Mouse (Mus musculus) spleen, adult 2 months (tissue): ENCODE data around the gene Minpp1.

Source experiments
- CTCF ChIP-seq: fragments of 200-500 bp; IDR thresholded peaks from 2 replicates; pipeline ENCODE4 v1.5.1; 2011; ENCODE audit warnings: mild to moderate bottlenecking, inconsistent platforms; ENCODE audit not compliant: insufficient read depth, insufficient read length, insufficient replicate concordance; ENCODE audit errors: extremely low read depth
- POLR2A ChIP-seq: fragments of 200-500 bp; IDR thresholded peaks from 2 replicates; pipeline ENCODE4 v1.6.1; 2011; ENCODE audit warnings: low read depth, low read length, inconsistent platforms

DNA sequence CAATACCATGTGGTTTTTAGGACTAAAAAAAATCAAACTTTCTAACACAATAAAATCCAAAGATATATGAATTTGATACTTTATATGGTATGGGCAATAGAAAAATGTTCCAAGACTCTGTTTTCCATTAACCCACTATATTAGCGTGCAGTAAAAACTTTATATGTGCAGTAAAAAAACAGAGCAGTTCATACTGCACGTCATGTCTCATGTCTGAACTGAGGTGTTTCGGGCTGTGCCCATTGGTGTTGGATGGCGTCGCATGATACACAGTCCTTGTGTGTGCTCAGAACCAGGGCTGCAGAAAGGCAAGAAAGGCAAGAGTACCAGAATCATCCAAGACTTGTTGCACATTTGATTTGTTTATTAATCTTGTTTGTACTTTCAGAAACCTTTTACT, 36.7 kb downstream of the Minpp1 start:
- TF ChIP-seq CTCF (no peak), POLR2A (no peak)
